Mouse (Mus musculus) cortical plate, adult 2 months (tissue): ENCODE results near the gene Prpf19.

Source experiments
- CTCF ChIP-seq: fragments of 200-500 bp; IDR thresholded peaks from 2 replicates; pipeline ENCODE4 v1.5.1; 2011; ENCODE audit warnings: mild to moderate bottlenecking, control low read depth, low read length; ENCODE audit not compliant: insufficient read depth; ENCODE audit errors: extremely low read depth
- POLR2A ChIP-seq: fragments of 200-500 bp; IDR thresholded peaks from 2 replicates; pipeline ENCODE4 v1.6.1; 2011; ENCODE audit warnings: mild to moderate bottlenecking, low read length, control low read depth; ENCODE audit not compliant: insufficient read depth; ENCODE audit errors: extremely low read depth

- TF ChIP-seq POLR2A, result no peak
- TF ChIP-seq CTCF, result no peak
Measured at GRCm38 (mm10) chr19:10869886-10870527, 25.0 kb upstream of the Prpf19 start, which contains the start of gene Tmem132a.
